Mouse (Mus musculus) stomach, postnatal 0 days (tissue): ENCODE measurements around the gene Pink1.

ENCODE experiments used
- CTCF ChIP-seq: IDR thresholded peaks from 2 replicates; pipeline ENCODE4 v1.5.1; 2016; ENCODE audit warnings: antibody characterized with exemption, low read depth, mild to moderate bottlenecking, moderate library complexity
- EP300 ChIP-seq: optimal IDR thresholded peaks from 2 replicates; pipeline ENCODE3; 2016; ENCODE audit warnings: antibody characterized with exemption

- no peak for TF ChIP-seq CTCF
- no peak for TF ChIP-seq EP300
Observed at GRCm38 (mm10) chr4:138347280-138347679, 21.2 kb upstream of the Pink1 start.
